In genomic region chr1:121551457-121551835, GRCm38 (mm10) we compare ENCODE assay signal across 17 mouse cellular contexts. TPM values are rescaled to one million over a fixed set of nuclear protein-coding genes. Genes with fewer than 3 reads are reported as not detected.
DNase-seq lines count a peak whose midpoint lies in the region; ATAC-seq lines count a peak whose summit lies in the region.
"Had no signal": no experiment of that assay in that cellular context is flagged by ENCODE, and none has a peak within 500 bp of the region (broad histone marks: within the 10 kb centered on the region; RNA-seq: fewer than 3 reads in every experiment).

No protein-coding gene starts in this region.

- H3K9ac ChIP-seq in hindbrain, embryonic 12.5 days = no peak overlapping the region
- H3K9ac ChIP-seq in hindbrain, embryonic 13.5 days = no peak overlapping the region
- H3K9ac ChIP-seq: lung, embryonic 15.5 days had no signal

- H3K9me3 ChIP-seq in hindbrain, embryonic 12.5 days (replicated peaks) = no peaks in the 10 kb centered on the region
- H3K9me3 ChIP-seq in hindbrain, embryonic 13.5 days = no peaks in the 10 kb centered on the region
- H3K9me3 ChIP-seq: embryonic facial prominence, embryonic 10.5 days; forebrain, embryonic 10.5 days; lung, embryonic 15.5 days had no signal

- 0 out of 2 replicates have a peak, but pooled peaks have one; percentile 23 for ATAC-seq in hindbrain, embryonic 12.5 days (ENCODE audit: low FRiP score)
- ATAC-seq in hindbrain, embryonic 13.5 days (ENCODE audit: low FRiP score) = no peak; the same call in 1 of the 2 replicates

- no peak overlapping the region for H3K4me3 ChIP-seq in hindbrain, embryonic 12.5 days
- no peak overlapping the region for H3K4me3 ChIP-seq in hindbrain, embryonic 13.5 days
- H3K4me3 ChIP-seq: embryonic facial prominence, embryonic 10.5 days; forebrain, embryonic 10.5 days; lung, embryonic 15.5 days had no signal

- WGBS in hindbrain, embryonic 12.5 days = 78% methylated on average over 7 of the region's 7 CpGs
- WGBS in hindbrain, embryonic 13.5 days = 77% methylated on average over 7 of the region's 7 CpGs

- H3K27ac ChIP-seq in hindbrain, embryonic 12.5 days = no peak overlapping the region
- H3K27ac ChIP-seq in hindbrain, embryonic 13.5 days = no peak overlapping the region
- H3K27ac ChIP-seq: embryonic facial prominence, embryonic 10.5 days; forebrain, embryonic 10.5 days; lung, embryonic 15.5 days had no signal

- peaks cover 54% of the 10 kb centered on the region for H3K36me3 ChIP-seq in hindbrain, embryonic 12.5 days
- H3K36me3 ChIP-seq in hindbrain, embryonic 13.5 days = peaks cover 68% of the 10 kb centered on the region

- no peaks in the 10 kb centered on the region for H3K4me1 ChIP-seq in hindbrain, embryonic 12.5 days
- no peaks in the 10 kb centered on the region for H3K4me1 ChIP-seq in hindbrain, embryonic 13.5 days (replicated peaks)
- H3K4me1 ChIP-seq: embryonic facial prominence, embryonic 10.5 days; forebrain, embryonic 10.5 days; lung, embryonic 15.5 days had no signal

- H3K4me2 ChIP-seq in hindbrain, embryonic 12.5 days (replicated peaks) = no peak overlapping the region
- H3K4me2 ChIP-seq in hindbrain, embryonic 13.5 days = no peak overlapping the region
- H3K4me2 ChIP-seq: lung, embryonic 15.5 days had no signal

- no peaks in the 10 kb centered on the region for H3K27me3 ChIP-seq in hindbrain, embryonic 12.5 days
- H3K27me3 ChIP-seq in hindbrain, embryonic 13.5 days = no peaks in the 10 kb centered on the region
- H3K27me3 ChIP-seq: lung, embryonic 15.5 days had no signal

- DNase-seq in right cerebral cortex, postnatal 14 days = peak; percentile 23
- DNase-seq in right cerebral cortex, postnatal 10 days (ENCODE audit: low spot score in 2 of 2) = no peak
- peak; percentile 26 to 31 for DNase-seq in layer of hippocampus, postnatal 36 days
- DNase-seq in urinary bladder, adult 18-20 months (ENCODE audit: low spot score in 2 of 2) = no peak
- no peak for DNase-seq in cerebellum, adult 9-10 months
- no peak for DNase-seq in kidney, adult 11 months
- DNase-seq: gastrocnemius, postnatal 10 days; kidney, postnatal 36 days; thymus, postnatal 36 days had no signal

RNA-seq across cellular contexts. Expression of gene Ddx18, which starts 16.3 kb away (rescaled TPM):
- 57.4 and 59.6 TPM in 2 replicates for polyA plus RNA-seq in hindbrain, embryonic 12.5 days (2016; fragmentation: Nextera tagmentation; extraction: Ambion mirVana)
- polyA plus RNA-seq in hindbrain, embryonic 13.5 days (2015; fragmentation: Nextera tagmentation; extraction: Ambion mirVana) = 50.6 and 52.9 TPM in 2 replicates
- total RNA-seq in layer of hippocampus, postnatal 36 days (2021) = 10 to 100 TPM; 27.7 to 28.8 TPM

RNA-seq across cellular contexts. Expression of gene Htr5b, which starts 23.2 kb away (rescaled TPM):
- polyA plus RNA-seq in hindbrain, embryonic 12.5 days (2016; fragmentation: Nextera tagmentation; extraction: Ambion mirVana) = not detected in 2 replicates
- 0.49 and 0.58 TPM in 2 replicates for polyA plus RNA-seq in hindbrain, embryonic 13.5 days (2015; fragmentation: Nextera tagmentation; extraction: Ambion mirVana)
- 1 to 10 TPM; 8.7 to 9.8 TPM for total RNA-seq in layer of hippocampus, postnatal 36 days (2021)
- total RNA-seq: adrenal gland, adult 18-20 months; gastrocnemius, postnatal 10 days had no signal
- polyA plus RNA-seq: heart, embryonic 14.5 days; intestine, embryonic 14.5 days; lung, embryonic 15.5 days had no signal

Comparison
In these comparisons a context has a peak if more than half of its experiments do, and no peak if none do; other contexts are left out.
1. DNase-seq: peak in right cerebral cortex, postnatal 14 days (single experiment) and layer of hippocampus, postnatal 36 days (2 of 2); none in right cerebral cortex, postnatal 10 days (0 of 2), urinary bladder, adult 18-20 months (0 of 2), cerebellum, adult 9-10 months (single experiment) and kidney, adult 11 months (single experiment).